Mouse (Mus musculus): ENCODE data around the gene Nectin2. TPM values are rescaled to one million over a fixed set of nuclear protein-coding genes. Genes with fewer than 3 reads are reported as not detected.

The Nectin2 gene
- total RNA-seq, 1 experiment from 2014 or later: not detected

DNA sequence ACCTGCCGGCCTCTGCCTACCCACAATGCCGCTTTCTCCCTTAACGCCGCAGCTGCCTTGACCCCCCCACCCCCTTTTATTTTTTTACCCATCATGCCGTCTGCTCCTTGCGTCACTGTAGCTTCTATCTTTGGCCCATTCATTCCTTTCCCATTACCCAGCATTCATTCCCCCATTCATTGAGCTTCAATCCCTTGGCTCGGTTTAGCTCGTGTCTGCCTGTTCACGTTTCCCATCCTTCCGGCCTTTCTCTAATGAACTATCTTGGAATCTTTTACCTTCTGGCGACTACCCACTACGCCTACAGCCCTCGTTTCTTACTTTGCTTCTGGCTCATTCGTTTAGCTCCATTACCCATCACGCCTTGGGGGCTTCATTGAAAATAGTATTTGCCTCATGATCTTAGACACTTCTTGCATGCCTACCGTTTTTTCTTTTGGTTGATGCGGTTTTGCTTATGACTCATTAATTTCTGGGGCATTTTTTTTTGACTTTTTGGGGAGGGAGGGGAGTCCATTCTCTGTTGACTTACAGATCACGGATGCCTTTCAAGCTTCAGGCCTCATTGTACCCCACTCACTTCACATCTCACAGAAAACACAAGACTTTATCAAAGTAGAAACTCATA is 34.1 kb downstream of the Nectin2 start:
- ATAC-seq (replicated peaks; ENCODE audit: insufficient number of reproducible peaks, low FRiP score, low TSS enrichment, poor library complexity, severe bottlenecking): no peak; the same call in 1 of the 2 replicates

DNA sequence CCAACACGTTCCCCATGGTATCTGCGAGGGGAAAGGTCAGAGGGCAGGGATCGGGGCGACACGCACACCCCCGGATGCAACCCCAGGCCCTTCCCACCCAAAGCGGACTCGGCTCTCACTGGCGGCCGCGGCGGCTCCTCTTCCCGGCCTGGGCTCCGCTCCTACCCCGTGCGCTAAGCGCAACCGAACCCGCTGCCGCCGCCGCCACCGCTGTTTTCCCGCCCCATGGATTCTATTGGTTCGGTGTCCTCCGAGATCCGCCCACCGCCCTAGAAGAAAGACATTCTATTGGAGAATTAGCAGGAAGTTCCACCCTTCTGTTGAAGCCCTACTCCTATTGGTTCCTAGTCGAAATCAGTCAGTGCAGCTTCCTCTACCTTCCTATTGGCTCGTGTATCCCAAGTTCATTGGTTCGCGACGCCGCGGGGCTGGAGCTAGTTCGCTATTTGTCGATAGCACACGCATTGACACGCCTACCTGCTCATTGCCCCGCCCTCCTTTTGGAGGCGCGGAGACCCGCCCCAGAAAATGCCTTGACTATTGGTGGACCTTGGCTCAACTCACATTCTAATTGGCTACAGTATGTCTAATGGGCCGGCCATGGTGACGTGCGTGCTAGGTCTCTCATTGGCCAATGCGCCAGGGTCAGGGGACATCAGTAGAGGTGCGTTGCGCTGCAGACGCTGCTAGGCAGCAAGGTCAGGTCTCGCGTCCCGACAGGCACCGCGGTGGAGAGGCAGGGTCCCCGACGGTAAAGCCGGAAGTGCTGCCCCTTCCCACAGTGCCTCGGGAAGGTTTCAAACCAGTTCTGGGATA is 34.8 kb downstream of the Nectin2 start, which contains the start of gene Tomm40:
Gene Tomm40, minus strand, starts transcription at position 200 of the 816 bp plus-strand sequence.
- ATAC-seq (replicated peaks; ENCODE audit: insufficient number of reproducible peaks, low FRiP score, low TSS enrichment, poor library complexity, severe bottlenecking): peak; percentile 92

DNA sequence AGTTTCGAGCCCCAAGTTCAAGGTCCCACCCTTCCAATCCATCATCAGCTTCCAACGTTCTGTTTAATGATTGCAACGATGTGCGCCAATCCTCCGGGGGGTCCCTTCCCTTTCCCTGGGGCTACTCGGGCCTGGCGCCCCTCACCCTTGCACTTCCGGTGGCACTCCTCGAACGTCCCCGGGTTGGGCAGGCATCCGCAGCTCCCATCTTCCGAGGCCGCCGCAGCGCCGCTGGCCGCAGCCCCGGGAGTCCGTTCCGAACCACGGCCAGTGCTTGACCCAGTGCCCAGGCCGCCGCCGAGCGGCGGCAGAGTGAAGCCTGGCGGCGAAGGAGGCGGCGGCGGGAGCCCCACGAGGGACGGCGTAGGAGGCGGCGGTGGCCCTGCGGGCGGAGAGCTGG is 35.4 kb downstream of the Nectin2 start:
- no peak for ATAC-seq (replicated peaks; ENCODE audit: insufficient number of reproducible peaks, low FRiP score, low TSS enrichment, poor library complexity, severe bottlenecking)

DNA sequence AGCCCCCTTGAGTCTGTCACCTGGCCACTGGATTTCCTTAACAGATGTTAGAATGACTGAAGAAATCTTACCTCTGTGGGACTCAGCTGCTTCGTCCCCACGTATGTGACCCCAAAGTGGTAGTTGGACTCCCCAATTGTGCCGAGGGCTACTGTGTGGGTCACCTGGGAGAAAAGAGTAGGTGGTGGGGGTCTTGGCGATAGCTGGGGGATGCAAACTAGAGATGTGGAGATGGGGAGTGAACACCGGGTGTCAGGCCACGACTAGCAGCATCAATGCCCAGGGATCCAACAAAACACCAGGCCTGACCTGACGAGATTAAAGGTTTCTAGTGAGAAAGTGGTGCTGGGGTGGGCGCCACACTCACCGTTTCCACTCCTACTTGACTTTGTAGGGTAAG is 36.7 kb downstream of the Nectin2 start:
- ATAC-seq (replicated peaks; ENCODE audit: insufficient number of reproducible peaks, low FRiP score, low TSS enrichment, poor library complexity, severe bottlenecking): no peak

DNA sequence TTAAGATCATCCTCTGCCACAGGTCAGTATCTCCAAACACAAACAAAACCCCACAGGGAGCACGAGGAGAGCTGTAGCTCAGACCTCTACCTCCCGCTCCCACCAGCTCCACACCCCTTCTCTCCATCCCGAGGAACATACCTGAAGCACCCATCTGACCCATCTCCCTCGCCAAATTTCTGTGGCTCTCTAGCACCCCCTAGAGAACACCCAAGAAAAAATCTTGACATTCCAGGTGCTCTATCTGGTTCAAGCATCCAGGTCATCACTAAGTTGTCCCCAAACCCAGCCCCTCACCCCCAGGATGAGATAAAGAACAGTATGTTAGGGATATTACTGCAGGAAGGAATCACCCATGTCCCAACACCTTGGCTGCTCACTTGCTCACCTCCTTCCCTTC is 37.1 kb downstream of the Nectin2 start:
- no peak for ATAC-seq (replicated peaks; ENCODE audit: insufficient number of reproducible peaks, low FRiP score, low TSS enrichment, poor library complexity, severe bottlenecking)

DNA sequence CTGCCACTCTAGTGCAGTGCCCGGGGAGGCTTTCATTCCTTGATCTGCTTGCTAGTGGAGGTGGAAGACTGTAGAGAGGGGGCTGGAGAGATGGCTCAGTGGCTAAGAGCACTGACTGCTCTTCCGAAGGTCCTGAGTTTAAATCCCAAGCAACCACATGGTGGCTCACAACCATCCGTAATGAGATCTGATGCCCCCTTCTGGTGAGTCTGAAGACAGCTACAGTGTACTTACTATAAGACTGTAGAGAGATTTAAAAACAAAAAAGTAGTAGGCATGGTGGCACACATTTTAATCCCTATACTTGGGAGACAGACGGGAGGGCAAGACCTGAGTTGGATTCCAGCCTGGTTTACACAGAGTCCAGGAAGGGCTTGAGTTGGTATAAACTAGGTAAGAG is 37.9 kb downstream of the Nectin2 start:
- no peak for ATAC-seq (replicated peaks; ENCODE audit: insufficient number of reproducible peaks, low FRiP score, low TSS enrichment, poor library complexity, severe bottlenecking)

DNA sequence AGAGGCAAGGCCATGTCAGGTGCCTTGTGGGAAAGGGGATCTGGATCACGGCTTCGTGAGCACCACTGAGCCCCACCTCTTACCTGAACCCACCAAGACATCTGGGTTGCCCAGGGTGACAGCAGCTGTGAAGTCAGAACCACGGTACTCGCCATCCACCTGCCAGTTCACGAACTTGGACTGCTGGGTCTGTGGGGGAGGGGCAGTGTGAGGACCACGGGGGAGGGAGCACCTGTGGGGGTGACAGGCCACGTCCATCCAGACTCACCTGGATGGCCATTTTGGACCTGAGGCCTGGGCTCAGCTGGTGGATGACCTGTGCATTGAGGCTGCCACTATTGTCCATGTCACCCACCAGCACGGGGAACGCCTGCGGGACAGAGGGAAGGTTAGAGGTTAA is 39.6 kb downstream of the Nectin2 start:
- no peak for ATAC-seq (replicated peaks; ENCODE audit: insufficient number of reproducible peaks, low FRiP score, low TSS enrichment, poor library complexity, severe bottlenecking)

DNA sequence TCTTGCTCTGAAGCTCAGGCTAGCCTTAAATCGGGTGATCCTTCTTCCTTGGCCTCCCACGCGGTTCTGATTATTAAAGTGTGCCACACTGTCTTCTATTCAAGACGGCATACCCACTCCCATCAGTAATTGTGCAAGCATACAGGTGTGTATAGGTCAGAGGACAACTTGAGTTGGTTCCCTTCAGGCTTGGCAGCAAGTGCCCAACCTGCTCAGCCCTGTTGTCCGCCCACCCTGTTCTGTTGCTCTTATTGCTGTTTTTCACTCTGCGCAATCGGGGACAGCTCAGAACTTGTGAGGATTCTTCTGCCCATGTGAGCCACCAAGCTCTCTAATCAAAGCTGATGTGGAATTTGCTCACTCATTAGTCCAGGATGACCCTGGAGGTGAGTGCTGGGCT is 45.0 kb downstream of the Nectin2 start:
- no peak for ATAC-seq (replicated peaks; ENCODE audit: insufficient number of reproducible peaks, low FRiP score, low TSS enrichment, poor library complexity, severe bottlenecking)

DNA sequence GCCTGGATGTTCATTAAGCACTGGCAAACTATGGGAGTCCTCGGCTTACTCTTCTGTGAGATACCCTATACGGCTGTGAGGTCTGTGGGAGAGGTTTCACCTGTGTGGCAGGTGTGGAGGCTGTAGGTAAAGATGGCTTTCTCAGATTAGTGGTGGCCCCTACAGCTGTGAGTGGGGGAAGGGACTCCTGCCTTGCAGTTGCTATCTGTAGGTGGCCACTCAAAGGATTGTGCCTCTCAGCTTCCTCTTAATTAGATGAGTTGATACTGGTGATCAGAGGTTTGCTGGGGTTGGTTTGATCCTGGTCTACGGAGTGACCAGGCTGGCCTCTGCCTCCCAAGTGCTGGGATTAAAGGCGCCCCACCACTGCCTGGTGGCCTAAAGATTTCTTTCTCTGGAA is 45.8 kb downstream of the Nectin2 start:
- no peak for ATAC-seq (replicated peaks; ENCODE audit: insufficient number of reproducible peaks, low FRiP score, low TSS enrichment, poor library complexity, severe bottlenecking)

DNA sequence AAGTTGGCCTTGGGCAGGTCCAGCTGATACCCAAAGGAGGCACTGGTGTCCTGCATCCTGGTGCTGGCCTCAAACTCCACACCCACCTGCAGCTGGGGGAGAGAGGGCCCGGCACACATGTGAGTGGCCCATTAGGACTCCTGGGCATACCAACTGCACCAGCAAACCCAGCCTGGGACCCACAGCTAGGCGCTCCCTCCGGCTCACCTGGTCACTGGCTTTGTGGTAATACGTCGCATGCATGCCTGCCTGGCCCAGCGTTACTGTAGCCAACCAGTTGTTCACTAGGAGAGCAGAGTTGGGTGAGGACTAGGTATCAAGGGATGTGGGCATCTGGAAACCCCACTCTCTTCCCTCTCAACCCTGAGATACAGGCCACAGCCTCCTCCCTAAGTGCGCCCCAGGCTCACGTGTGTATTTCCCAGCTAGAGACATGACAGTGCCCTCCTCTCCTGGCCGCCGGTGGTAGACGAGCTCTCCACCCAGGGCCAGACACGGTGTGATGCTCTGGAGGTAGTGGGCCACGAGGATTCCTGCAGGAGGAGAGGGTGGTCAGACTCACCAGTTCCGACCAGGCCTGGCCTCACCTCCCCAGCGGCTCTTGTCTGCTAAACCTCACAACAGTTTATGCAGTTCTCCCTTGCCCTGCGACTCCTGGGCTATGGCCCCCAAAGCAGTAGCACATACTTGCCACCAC is 47.3 kb downstream of the Nectin2 start:
- no peak for ATAC-seq (replicated peaks; ENCODE audit: insufficient number of reproducible peaks, low FRiP score, low TSS enrichment, poor library complexity, severe bottlenecking)

DNA sequence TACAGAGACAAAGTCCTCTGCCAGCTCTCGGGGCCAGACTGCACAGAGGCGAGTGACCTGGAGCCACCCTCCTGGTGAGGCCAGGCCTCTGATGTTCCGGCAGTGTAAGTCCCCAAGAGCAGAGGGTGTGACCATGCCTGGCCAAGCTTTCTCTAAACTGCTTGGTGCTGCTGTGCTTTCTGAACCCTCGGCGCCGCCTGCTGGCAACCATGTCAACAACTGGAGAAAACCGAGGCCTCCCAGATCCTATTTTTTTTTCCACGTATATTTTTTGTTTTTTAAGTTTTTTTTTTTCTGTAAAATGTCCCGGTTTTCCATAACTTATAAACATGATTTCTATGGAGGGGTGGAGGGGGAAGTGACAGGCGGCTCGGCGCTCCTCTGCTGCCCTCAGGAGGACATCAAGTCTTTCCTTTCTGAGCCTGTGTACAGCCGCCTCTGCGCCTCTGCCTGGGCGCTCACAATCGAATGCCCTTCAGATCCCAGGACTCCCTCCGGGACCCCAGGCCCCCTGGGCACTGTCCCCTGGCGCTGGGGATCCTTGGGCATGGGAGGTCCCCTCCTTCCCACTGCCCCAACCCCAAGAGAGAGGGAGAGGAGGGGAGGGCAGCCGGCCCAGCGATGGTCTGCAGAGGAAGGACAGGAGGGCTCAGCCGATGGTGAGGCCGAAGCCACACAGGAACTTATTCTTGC is 49.1 kb downstream of the Nectin2 start:
- ATAC-seq (replicated peaks; ENCODE audit: insufficient number of reproducible peaks, low FRiP score, low TSS enrichment, poor library complexity, severe bottlenecking): peak; percentile 44

DNA sequence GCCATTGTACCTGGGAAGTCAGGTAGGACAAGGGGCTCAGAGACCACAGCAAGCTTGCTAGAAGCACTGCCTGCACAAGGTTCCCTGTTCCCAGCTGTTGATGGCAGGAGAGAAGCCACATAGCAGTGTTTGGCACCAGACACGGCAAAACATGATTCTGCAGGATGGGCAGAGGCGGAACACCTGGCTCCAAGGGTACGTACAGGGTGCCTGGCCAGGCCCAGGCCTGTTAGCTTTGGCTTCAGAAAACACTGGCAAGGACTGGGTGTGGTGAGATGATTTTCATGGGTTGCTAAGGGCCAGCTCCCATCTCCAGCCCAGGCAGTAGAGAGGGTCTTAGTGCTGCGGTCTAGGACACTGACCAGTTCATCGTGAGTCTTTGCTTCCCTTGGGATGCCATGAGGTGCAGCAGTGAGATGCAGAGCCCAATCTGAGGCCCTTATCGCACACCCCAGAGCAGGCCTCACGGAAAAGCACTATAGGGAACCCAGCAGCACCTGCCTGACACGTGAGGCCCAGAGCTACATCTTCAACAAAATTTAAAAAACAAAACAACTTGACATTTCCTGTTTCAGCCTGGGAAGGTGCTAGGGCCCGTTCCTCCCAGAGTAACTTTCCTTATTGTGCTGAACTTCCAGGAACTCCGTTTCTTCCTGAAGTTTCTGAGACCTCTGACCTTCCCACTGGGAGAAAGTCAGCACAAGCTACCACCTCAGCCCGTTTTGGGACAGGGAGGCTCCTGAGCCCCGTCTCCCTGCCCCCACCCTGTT is 49.8 kb downstream of the Nectin2 start:
- ATAC-seq (replicated peaks; ENCODE audit: insufficient number of reproducible peaks, low FRiP score, low TSS enrichment, poor library complexity, severe bottlenecking): no peak

DNA sequence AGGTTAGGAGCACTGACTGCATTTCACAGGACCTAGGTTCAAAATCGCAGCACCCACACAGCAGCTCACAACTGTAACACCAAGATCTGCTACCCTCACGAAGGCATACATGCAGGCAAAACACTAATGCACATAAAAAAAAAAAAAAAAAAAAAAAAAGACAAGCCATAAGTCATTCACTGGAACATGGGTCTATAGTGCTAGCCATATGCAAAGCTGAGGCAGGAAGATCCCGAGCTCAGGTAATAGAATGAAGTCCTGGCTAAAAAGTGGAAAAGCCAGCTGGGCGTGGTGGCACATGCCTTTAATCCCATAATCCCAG is 50.5 kb downstream of the Nectin2 start:
- ATAC-seq (replicated peaks; ENCODE audit: insufficient number of reproducible peaks, low FRiP score, low TSS enrichment, poor library complexity, severe bottlenecking): no peak

DNA sequence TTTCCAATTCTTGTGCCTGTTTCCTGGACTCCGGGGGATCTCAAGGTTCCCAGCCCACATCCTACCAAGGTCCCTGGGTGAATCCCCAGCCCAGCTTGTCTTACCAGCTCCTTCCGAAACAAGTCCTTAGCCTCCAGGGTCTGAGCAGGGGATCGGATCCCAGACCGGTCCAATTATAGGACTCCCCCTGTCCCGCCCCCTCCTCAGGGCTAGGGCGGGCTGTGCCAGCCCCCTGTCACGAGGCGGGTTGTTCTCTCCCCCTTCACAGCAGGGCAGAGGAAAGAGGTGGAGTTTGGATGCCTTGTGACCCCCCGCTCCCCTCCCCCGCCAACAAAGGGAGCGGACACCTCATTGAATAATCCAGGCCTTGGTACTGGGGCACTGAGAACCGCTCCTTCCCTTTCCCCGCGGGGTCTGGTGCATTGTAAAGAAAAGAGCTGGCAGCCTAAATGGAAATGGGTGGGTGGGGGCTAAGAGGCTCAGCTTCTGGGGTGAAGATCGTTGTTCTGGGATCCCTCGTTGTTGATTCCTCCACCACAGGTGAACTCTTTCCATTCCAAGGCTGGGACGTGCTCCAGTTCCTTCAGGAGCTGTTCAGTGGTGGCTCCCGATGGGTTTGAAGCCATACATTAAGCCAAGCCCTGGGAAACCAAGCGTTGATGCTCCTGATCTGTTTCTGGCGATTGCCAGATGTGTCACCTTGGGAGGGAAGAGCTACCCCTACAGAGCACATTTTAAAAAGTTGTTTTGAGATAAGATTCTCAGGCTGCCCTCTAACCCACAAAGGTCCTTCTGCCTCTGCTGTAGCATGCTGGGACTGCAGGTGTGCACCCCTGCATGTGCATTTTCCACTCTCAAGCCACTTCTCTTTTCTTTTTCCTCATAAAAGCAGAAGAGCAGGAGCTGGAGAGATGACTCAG is 51.1 kb downstream of the Nectin2 start, which contains the start of gene Apoe:
Gene Apoe, minus strand, starts transcription at position 282 of the 920 bp plus-strand sequence.
- peak; percentile 32 for ATAC-seq (replicated peaks; ENCODE audit: insufficient number of reproducible peaks, low FRiP score, low TSS enrichment, poor library complexity, severe bottlenecking)

DNA sequence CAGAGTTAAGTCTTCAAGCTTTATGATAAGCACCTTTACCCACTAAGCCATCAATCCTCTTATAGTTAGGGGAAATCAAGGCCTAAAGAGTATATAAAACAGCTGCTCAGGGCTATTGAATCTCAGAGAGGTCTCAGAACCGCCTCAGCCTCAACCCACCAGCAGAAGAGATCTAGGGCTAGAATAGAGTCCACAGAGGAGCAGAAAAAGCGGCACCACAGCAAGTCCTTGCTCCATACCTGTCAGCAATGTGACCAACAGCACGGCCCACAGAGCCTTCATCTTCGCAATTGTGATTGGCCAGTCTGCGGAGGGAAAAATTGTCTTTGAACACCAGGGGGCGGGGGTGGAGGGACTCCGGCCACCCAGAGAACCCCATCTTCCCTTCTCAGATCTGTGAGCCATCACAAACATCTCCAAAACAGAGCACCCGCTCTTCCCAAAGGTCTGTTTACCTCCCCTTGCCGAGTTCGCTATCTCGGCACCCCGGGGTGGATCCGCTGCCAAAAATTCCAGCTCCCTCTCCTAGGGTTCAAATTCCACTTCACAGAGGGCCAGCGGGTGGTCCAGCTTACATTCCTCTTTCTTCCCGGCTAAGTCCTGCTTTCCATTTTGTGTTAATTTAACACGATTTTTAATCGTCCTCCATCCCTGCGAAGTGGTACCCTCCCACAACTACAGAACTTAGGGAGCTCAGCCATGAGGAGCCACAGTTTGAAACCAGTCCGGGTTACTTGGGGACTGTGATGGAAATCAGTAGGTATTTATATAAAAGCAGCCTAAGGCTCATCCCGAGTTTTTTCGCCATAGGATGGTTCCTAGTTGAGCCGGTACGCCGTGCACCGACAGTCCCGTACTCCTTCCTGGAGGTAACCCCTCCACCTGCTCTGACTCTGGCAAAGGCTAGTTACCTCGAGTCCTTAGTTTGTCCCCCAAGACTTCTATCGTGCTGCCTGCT is 52.1 kb downstream of the Nectin2 start:
- peak; percentile 29 for ATAC-seq (replicated peaks; ENCODE audit: insufficient number of reproducible peaks, low FRiP score, low TSS enrichment, poor library complexity, severe bottlenecking)

DNA sequence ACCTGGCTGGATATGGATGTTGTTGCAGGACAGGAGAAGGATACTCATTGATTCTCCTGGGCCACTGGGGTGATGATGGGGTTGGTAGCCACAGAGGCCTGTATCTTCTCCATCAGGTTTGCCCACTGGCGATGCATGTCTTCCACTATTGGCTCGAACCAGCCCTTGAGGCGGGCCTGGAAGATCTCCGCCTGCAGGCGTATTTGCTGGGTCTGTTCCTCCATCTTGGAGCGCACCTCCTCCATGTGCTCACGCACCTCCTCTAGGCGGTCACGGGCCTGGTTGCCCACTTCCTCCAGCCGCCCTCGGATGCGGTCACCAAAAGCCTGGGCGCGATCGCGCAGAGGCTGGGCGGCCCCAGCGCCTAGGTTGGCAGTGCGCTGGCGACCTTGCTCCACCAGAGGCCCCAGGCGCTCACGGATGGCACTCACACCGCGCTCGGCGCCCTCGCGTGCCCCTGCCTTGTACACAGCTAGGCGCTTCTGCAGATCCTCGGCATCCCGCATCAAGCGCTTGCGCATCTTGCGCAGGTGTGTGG is 53.9 kb downstream of the Nectin2 start:
- ATAC-seq (replicated peaks; ENCODE audit: insufficient number of reproducible peaks, low FRiP score, low TSS enrichment, poor library complexity, severe bottlenecking): no peak

Measured in monocyte, adult 5-6 weeks (primary cell).